Mouse (Mus musculus): ENCODE data around the gene Map3k14.

The Map3k14 gene

GRCm38 (mm10) chr11:103173771-103174344 is 93.4 kb downstream of the Map3k14 start:
- no peak for DNase-seq

GRCm38 (mm10) chr11:103173041-103173770 is 94.1 kb downstream of the Map3k14 start:
- DNase-seq = no peak

GRCm38 (mm10) chr11:103172392-103173040 is 94.8 kb downstream of the Map3k14 start:
- DNase-seq = no peak

- DNase-seq = no peak
Observed at GRCm38 (mm10) chr11:103171703-103172391, 95.4 kb downstream of the Map3k14 start.

- no peak for DNase-seq
Observed at GRCm38 (mm10) chr11:103171286-103171620, 96.0 kb downstream of the Map3k14 start.

- peak; percentile 51 for DNase-seq
Observed at GRCm38 (mm10) chr11:103170494-103171285, 96.6 kb downstream of the Map3k14 start, which contains the start of gene Fmnl1. TSS of gene Fmnl1 (plus strand) at chr11:103171107.

GRCm38 (mm10) chr11:103170111-103170493 is 97.2 kb downstream of the Map3k14 start:
- no peak for DNase-seq
